Comparison of ENCODE assay signal across 8 mouse cellular contexts in genomic region chr7:46396231-46396927, GRCm38 (mm10). TPM values are rescaled to one million over a fixed set of nuclear protein-coding genes. Genes with fewer than 3 reads are reported as not detected.
DNase-seq lines count a peak whose midpoint lies in the region; ATAC-seq and TF ChIP-seq lines count a peak whose summit lies in the region.

Gene Kcnc1 (plus strand): TSS chr7:46396497.

- no peak for TF ChIP-seq POLR2A in CH12.LX (IDR thresholded peaks at IDR 0.05; ENCODE audit: low read depth, low read length)

- no peaks in the 10 kb centered on the region for H3K79me2 ChIP-seq in CH12.LX (replicated peaks; ENCODE audit: control insufficient read depth, extremely low read depth, insufficient read depth, poor library complexity, severe bottlenecking)

- peak within 1 kb of the TSS; percentile 21 for H3K4me2 ChIP-seq in CH12.LX (ENCODE audit: insufficient read depth, low read depth, poor library complexity, severe bottlenecking)
- peak within 1 kb of the TSS; percentile 87 for H3K4me2 ChIP-seq in forebrain, embryonic 16.5 days (ENCODE audit: low read length)
- peak within 1 kb of the TSS; percentile 82 for H3K4me2 ChIP-seq in lung, embryonic 14.5 days

- TF ChIP-seq RAD21 in CH12.LX (IDR thresholded peaks at IDR 0.05; ENCODE audit: low read depth, low read length) = no peak

- H3K9ac ChIP-seq in CH12.LX (ENCODE audit: insufficient read depth, low read depth) = no peak within 1 kb of the TSS
- peak within 1 kb of the TSS; percentile 94 for H3K9ac ChIP-seq in forebrain, embryonic 16.5 days (replicated peaks; ENCODE audit: low read depth, low read length)
- H3K9ac ChIP-seq in lung, embryonic 14.5 days = no peak within 1 kb of the TSS

- H3K27me3 ChIP-seq in CH12.LX (replicated peaks) = no peaks in the 10 kb centered on the region
- peaks cover 22% of the 10 kb centered on the region for H3K27me3 ChIP-seq in forebrain, embryonic 16.5 days (replicated peaks; ENCODE audit: control insufficient read depth, insufficient read depth, low read length)
- H3K27me3 ChIP-seq in lung, embryonic 14.5 days (ENCODE audit: insufficient read depth, low read length) = peaks cover 61% of the 10 kb centered on the region

- peak within 1 kb of the TSS in 1 of 3 experiments; percentile 18 for H3K4me3 ChIP-seq in CH12.LX (replicated peaks in 1 of 3; ENCODE audit: low read depth in 2 of 3, low read length in 2 of 3, poor library complexity in 1 of 3)
- peak within 1 kb of the TSS; percentile 95 for H3K4me3 ChIP-seq in forebrain, embryonic 16.5 days (replicated peaks; ENCODE audit: low read length)
- peak within 1 kb of the TSS; percentile 83 for H3K4me3 ChIP-seq in layer of hippocampus, adult 2 months
- H3K4me3 ChIP-seq in lung, embryonic 14.5 days (ENCODE audit: low read depth, low read length) = peak within 1 kb of the TSS; percentile 40

- no peak for DNase-seq in CH12.LX (ENCODE audit: extremely low read depth)
- DNase-seq in heart, postnatal 4 days = peak; percentile 90
- peak; percentile 52 to 68 for DNase-seq in layer of hippocampus, adult 2 months (ENCODE audit: low spot score in 2 of 2)
- DNase-seq in lung, embryonic 14.5 days = peak; percentile 94
- DNase-seq in ovary, adult 18-20 months (ENCODE audit: low spot score) = peak; percentile 52
- peak; percentile 62 for DNase-seq in thymus, postnatal 0 days (ENCODE audit: low spot score)

- H3K4me1 ChIP-seq in CH12.LX (ENCODE audit: control insufficient read depth in 1 of 2, insufficient read depth in 2 of 2) = peaks cover 4 to 46% of the 10 kb centered on the region in 2 experiments
- H3K4me1 ChIP-seq in forebrain, embryonic 16.5 days (replicated peaks; ENCODE audit: control insufficient read depth, insufficient read depth, low read length) = peaks cover 47% of the 10 kb centered on the region
- H3K4me1 ChIP-seq in lung, embryonic 14.5 days (ENCODE audit: insufficient read depth) = peaks cover 6% of the 10 kb centered on the region; the same call in 1 of the 2 replicates

- in situ Hi-C loops in CH12.LX (cut with MboI; ENCODE audit: low pct_ligation_motif_present, low pct_unique_long_range_greater_than_20kb, low sequenced_read_pairs) = no loop called here

- TF ChIP-seq CTCF in CH12.LX (conservative IDR thresholded peaks at IDR 0.05 in 1 of 2, IDR thresholded peaks at IDR 0.05 in 1 of 2; ENCODE audit: low read depth in 2 of 2, low read length in 2 of 2) = no peak
- no peak; the same call in 1 of the 2 replicates for TF ChIP-seq CTCF in layer of hippocampus, adult 2 months (conservative IDR thresholded peaks at IDR 0.05)
- no peak for TF ChIP-seq CTCF in lung, embryonic 14.5 days (IDR thresholded peaks at IDR 0.05; ENCODE audit: low read depth)

- dilution Hi-C loops in CH12.LX (cut with MboI; ENCODE audit: extremely low pct_ligation_motif_present, extremely low pct_unique_long_range_greater_than_20kb, low sequenced_read_pairs) = no loop called here

- TF ChIP-seq EP300 in CH12.LX (IDR thresholded peaks at IDR 0.05; ENCODE audit: low read length) = no peak

- 0% methylated on average over 47 of the region's 93 CpGs for WGBS in forebrain, embryonic 16.5 days
- WGBS in lung, embryonic 14.5 days = under 1% methylated on average over 69 of the region's 93 CpGs

- no peak within 1 kb of the TSS for H3K27ac ChIP-seq in CH12.LX (ENCODE audit: insufficient read depth, low read depth)
- H3K27ac ChIP-seq in forebrain, embryonic 16.5 days (ENCODE audit: low read length) = peak within 1 kb of the TSS; percentile 79
- H3K27ac ChIP-seq in layer of hippocampus, adult 2 months = peak within 1 kb of the TSS; percentile 94
- H3K27ac ChIP-seq in lung, embryonic 14.5 days (ENCODE audit: low read depth) = no peak within 1 kb of the TSS

- peak; percentile 54; the same call in 1 of the 2 replicates for ATAC-seq in cerebellum, adult (ENCODE audit: insufficient number of reproducible peaks, low FRiP score, low TSS enrichment)
- peak; percentile 66 for ATAC-seq in forebrain, embryonic 16.5 days
- ATAC-seq in lung, embryonic 14.5 days (ENCODE audit: insufficient read depth) = peak; percentile 80

- peaks cover 0 to 5% of the 10 kb centered on the region in 2 experiments for H3K36me3 ChIP-seq in CH12.LX (replicated peaks in 1 of 2; ENCODE audit: control insufficient read depth in 1 of 2, insufficient read depth in 1 of 2, low read length in 1 of 2)
- no peaks in the 10 kb centered on the region for H3K36me3 ChIP-seq in forebrain, embryonic 16.5 days (ENCODE audit: control insufficient read depth, insufficient read depth)
- no peaks in the 10 kb centered on the region for H3K36me3 ChIP-seq in lung, embryonic 14.5 days (ENCODE audit: insufficient read depth)

- H3K9me3 ChIP-seq in CH12.LX (replicated peaks; ENCODE audit: low read length) = peaks cover 23% of the 10 kb centered on the region
- H3K9me3 ChIP-seq in forebrain, embryonic 16.5 days (ENCODE audit: control insufficient read depth, low read length) = no peaks in the 10 kb centered on the region
- H3K9me3 ChIP-seq in lung, embryonic 14.5 days (ENCODE audit: low read depth, low read length) = no peaks in the 10 kb centered on the region

TF ChIP-seq in CH12.LX, 34 proteins besides CTCF, POLR2A, EP300 and RAD21:
- TF ChIP-seq NRF1 (IDR thresholded peaks at IDR 0.05; ENCODE audit: low read depth, low read length) (peak; percentile 44; the same call in 1 of the 2 replicates), JUN (IDR thresholded peaks at IDR 0.05; ENCODE audit: insufficient read depth, low read depth, low read length) (no peak)

RNA-seq across cellular contexts. Expression of gene Kcnc1, which starts in this region (rescaled TPM):
- total RNA-seq in CH12.LX (2012; rRNA removed) (0.04 and 0.08 TPM in 2 replicates), CH12.LX (2014; rRNA removed) (not detected in 2 replicates)
- 0.14 TPM in 1 of 2 replicates, not detected in the other for polyA plus RNA-seq in CH12.LX (2012; ENCODE audit: insufficient read length, low read depth)
- 7.6 and 8.4 TPM in 2 replicates for polyA plus RNA-seq in forebrain, embryonic 16.5 days (2015; fragmentation: Nextera tagmentation; extraction: Ambion mirVana)
- under 1 TPM; 0.02 to 0.05 TPM for total RNA-seq in heart, postnatal 4 days (2021)
- total RNA-seq in layer of hippocampus, adult 2 months (2021) = 100 to 1,000 TPM; 120 TPM
- polyA plus RNA-seq in lung, embryonic 14.5 days (2014; fragmentation: Nextera tagmentation; extraction: Ambion mirVana) = 0.12 and 0.22 TPM in 2 replicates
- 0.09 and 0.27 TPM in 2 replicates for polyA plus RNA-seq in thymus, postnatal 0 days (2015; fragmentation: Nextera tagmentation; extraction: Ambion mirVana)

Comparison
In these comparisons a context has a peak if more than half of its experiments do, and no peak if none do; other contexts are left out.
1. RNA of gene Kcnc1 (total RNA-seq): 120 TPM in layer of hippocampus, adult 2 months; 0.04 to 0.08 TPM in CH12.LX and 0.02 to 0.05 TPM in heart, postnatal 4 days; every median in the first group is over 100 times any median in the second.
2. Peak in DNase-seq in heart, postnatal 4 days; RNA of the gene not detected or under 1 TPM.
3. Peak in DNase-seq, ATAC-seq, H3K4me3 ChIP-seq and H3K4me2 ChIP-seq in lung, embryonic 14.5 days; RNA of the gene not detected or under 1 TPM.
4. Peak in DNase-seq in thymus, postnatal 0 days; RNA of the gene not detected or under 1 TPM.
5. H3K27ac ChIP-seq: peak in forebrain, embryonic 16.5 days (single experiment) and layer of hippocampus, adult 2 months (single experiment); none in CH12.LX (single experiment) and lung, embryonic 14.5 days (single experiment).
6. H3K4me2 ChIP-seq: peak in every context shown above with its lines; median percentile 87 in forebrain, embryonic 16.5 days; 82 in lung, embryonic 14.5 days; 21 in CH12.LX.
7. Peak in every context shown above with its lines, with median percentiles within 50 percentile points of each other: ATAC-seq.